Mouse (Mus musculus): ENCODE measurements around the gene Zfp775. TPM values are rescaled to one million over a fixed set of nuclear protein-coding genes. Genes with fewer than 3 reads are reported as not detected.

Gene Zfp775
- polyA plus RNA-seq, 1 experiment, result 7.4 TPM

DNA sequence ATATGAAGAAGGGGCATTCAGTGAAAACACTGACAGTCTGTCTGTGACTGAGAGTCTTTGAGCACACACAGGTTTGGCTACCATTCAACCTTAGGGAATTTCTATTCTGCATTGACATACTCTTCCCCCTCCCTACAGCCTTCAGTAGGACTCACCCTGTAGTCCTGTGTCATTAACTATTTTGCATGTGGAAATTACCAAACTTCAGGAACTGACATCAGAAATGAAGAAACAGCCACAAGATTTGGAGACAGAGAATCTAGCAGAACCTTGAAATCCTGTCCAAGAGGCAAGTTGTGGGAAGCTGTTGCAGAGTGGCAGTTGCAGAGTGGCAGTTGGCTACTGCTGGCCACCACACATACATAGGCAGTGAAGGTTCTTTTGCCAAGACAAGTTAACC lies 66.2 kb downstream of the Zfp775 start:
- Histone ChIP-seq H3K27ac (ENCODE audit: insufficient read depth, low read length) (no peak overlapping the region), H3K27me3 (ENCODE audit: control insufficient read depth, insufficient read depth, low read length) (no peaks in the 10 kb centered on the region), H3K4me3 (replicated peaks; ENCODE audit: insufficient read depth, low read depth, low read length) (no peak overlapping the region), H3K4me1 (ENCODE audit: control insufficient read depth, insufficient read depth, low read length) (no peaks in the 10 kb centered on the region)
- TF ChIP-seq CTCF (IDR thresholded peaks at IDR 0.05; ENCODE audit: borderline replicate concordance, insufficient read depth, low read depth, low read length) (no peak), POLR2A (IDR thresholded peaks at IDR 0.05; ENCODE audit: borderline replicate concordance, insufficient read depth, low read length) (no peak)
- DNase-seq, result no peak

DNA sequence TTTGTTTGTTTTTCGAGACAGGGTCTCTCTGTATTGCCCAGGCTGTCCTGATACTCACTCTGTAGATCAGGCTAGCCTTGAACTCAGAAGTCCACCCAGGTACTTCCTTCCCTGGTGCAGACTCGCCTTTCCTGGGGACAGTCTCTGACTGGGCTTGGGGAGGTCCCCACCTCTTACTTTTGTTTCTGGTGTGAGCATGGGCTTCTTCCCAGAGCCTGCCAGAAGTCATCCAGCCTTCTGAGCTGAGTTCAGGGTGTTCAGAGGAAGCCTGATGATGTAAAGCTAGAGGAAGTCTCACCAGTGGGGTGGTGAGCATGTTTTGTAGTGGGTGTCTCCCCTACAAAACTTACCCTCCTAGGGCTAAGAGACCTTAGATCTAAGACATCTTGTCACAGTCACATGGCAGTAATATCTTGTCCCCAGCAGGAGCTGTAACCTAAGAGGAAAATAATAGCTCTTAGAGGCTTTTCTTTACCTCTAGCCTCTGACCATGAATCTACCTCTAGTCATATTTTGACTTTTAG lies 67.6 kb downstream of the Zfp775 start:
- Histone ChIP-seq H3K27me3 (ENCODE audit: control insufficient read depth, insufficient read depth, low read length) (no peaks in the 10 kb centered on the region), H3K27ac (ENCODE audit: insufficient read depth, low read length) (no peak overlapping the region), H3K4me3 (replicated peaks; ENCODE audit: insufficient read depth, low read depth, low read length) (no peak overlapping the region), H3K4me1 (ENCODE audit: control insufficient read depth, insufficient read depth, low read length) (no peaks in the 10 kb centered on the region)
- no peak for DNase-seq
- 69% methylated on average over 2 of the region's 2 CpGs for WGBS
- TF ChIP-seq CTCF (IDR thresholded peaks at IDR 0.05; ENCODE audit: borderline replicate concordance, insufficient read depth, low read depth, low read length) (no peak), POLR2A (IDR thresholded peaks at IDR 0.05; ENCODE audit: borderline replicate concordance, insufficient read depth, low read length) (no peak)

Other genes starting within 250 kb of the Zfp775 start
- 50.6 and 55.3 TPM in 2 replicates for gene Krba1, start 206.5 kb upstream of the Zfp775 start, polyA plus RNA-seq (2012; rRNA removed)
- 80.4 and 93.2 TPM in 2 replicates for gene Zfp467, start 156.2 kb upstream of the Zfp775 start, polyA plus RNA-seq (2012; rRNA removed)
- 3.7 and 5.0 TPM in 2 replicates for gene Sspo, start 153.8 kb upstream of the Zfp775 start, polyA plus RNA-seq (2012; rRNA removed)
- gene Atp6v0e2, start 64.4 kb upstream of the Zfp775 start, polyA plus RNA-seq (2012; rRNA removed), result 459 and 460 TPM in 2 replicates
- 30.0 and 33.1 TPM in 2 replicates for gene Lrrc61, start 47.3 kb upstream of the Zfp775 start, polyA plus RNA-seq (2012; rRNA removed)
- 13.7 and 21.6 TPM in 2 replicates for gene Rarres2, start 29.3 kb upstream of the Zfp775 start, polyA plus RNA-seq (2012; rRNA removed)
- not detected in 2 replicates for gene Gm45021, start 12.5 kb upstream of the Zfp775 start, polyA plus RNA-seq (2012; rRNA removed)
- 98.5 and 109 TPM in 2 replicates for gene Repin1, start 8.2 kb upstream of the Zfp775 start, polyA plus RNA-seq (2012; rRNA removed)
- gene Gm44965, start 8.1 kb upstream of the Zfp775 start, polyA plus RNA-seq (2012; rRNA removed), result not detected in 2 replicates
- gene AI854703, start 24.7 kb downstream of the Zfp775 start, polyA plus RNA-seq (2012; rRNA removed), result 34.3 and 35.2 TPM in 2 replicates
- 1.3 TPM in 2 replicates for gene Gimap8, start 45.2 kb downstream of the Zfp775 start, polyA plus RNA-seq (2012; rRNA removed)
- gene Gimap9, start 74.1 kb downstream of the Zfp775 start, polyA plus RNA-seq (2012; rRNA removed), result 0.86 and 0.98 TPM in 2 replicates
- gene Gimap4, start 82.5 kb downstream of the Zfp775 start, polyA plus RNA-seq (2012; rRNA removed), result 0.54 and 0.74 TPM in 2 replicates
- 4.1 and 4.6 TPM in 2 replicates for gene Gimap6, start 106.2 kb downstream of the Zfp775 start, polyA plus RNA-seq (2012; rRNA removed)
- gene Gm28053, start 116.5 kb downstream of the Zfp775 start, polyA plus RNA-seq (2012; rRNA removed), result 0.93 TPM in 1 of 2 replicates, not detected in the other
- gene Gimap7, start 116.6 kb downstream of the Zfp775 start, polyA plus RNA-seq (2012; rRNA removed), result not detected in 2 replicates
- 1.8 and 2.3 TPM in 2 replicates for gene Gimap1, start 137.0 kb downstream of the Zfp775 start, polyA plus RNA-seq (2012; rRNA removed)
- 0.57 and 0.82 TPM in 2 replicates for gene Gimap5, start 144.1 kb downstream of the Zfp775 start, polyA plus RNA-seq (2012; rRNA removed)
- 0.29 and 0.36 TPM in 2 replicates for gene Gimap3, start 168.8 kb downstream of the Zfp775 start, polyA plus RNA-seq (2012; rRNA removed)
- gene Tmem176a, start 238.9 kb downstream of the Zfp775 start, polyA plus RNA-seq (2012; rRNA removed), result 11.0 and 12.5 TPM in 2 replicates
- 48.7 and 54.4 TPM in 2 replicates for gene Tmem176b, start 239.4 kb downstream of the Zfp775 start, polyA plus RNA-seq (2012; rRNA removed)

Data from cerebellum, adult 2 months (tissue).